12 mouse cellular contexts compared by ENCODE assay signal in the genomic region with DNA sequence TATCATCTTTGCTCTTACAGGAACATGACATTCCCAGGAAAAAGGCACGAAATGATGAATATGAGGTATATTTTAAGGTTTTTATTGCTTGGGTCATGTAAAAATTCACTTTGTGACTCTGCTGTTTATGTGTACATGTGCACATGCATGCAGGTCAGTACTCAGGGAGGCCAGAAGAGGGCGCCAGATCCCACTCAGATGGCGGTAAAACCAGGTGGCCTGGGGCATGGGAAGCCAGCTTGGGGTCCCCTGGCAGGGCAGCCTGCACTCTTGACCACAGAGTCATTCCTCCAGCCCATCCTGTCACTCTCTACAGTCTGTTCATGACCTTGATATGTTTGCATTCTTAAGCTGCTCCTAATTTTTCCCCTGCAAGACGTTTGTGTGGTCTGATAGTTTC. TPM values are rescaled to one million over a fixed set of nuclear protein-coding genes. Genes with fewer than 3 reads are reported as not detected.
DNase-seq lines count a peak whose midpoint lies in the region; ATAC-seq and TF ChIP-seq lines count a peak whose summit lies in the region.
"Had no signal": no experiment of that assay in that cellular context is flagged by ENCODE, and none has a peak within 500 bp of the region (broad histone marks: within the 10 kb centered on the region; RNA-seq: fewer than 3 reads in every experiment).

No protein-coding gene starts in this region.

- H3K4me3 ChIP-seq in forebrain, embryonic 11.5 days (ENCODE audit: low read depth, low read length) = no peak overlapping the region
- H3K4me3 ChIP-seq in forebrain, embryonic 15.5 days = no peak overlapping the region
- no peak overlapping the region for H3K4me3 ChIP-seq in lung, adult 2 months (replicated peaks; ENCODE audit: extremely low read depth, low read depth, low read length)
- no peak overlapping the region for H3K4me3 ChIP-seq in midbrain, embryonic 16.5 days (ENCODE audit: low read depth, low read length)
- H3K4me3 ChIP-seq: midbrain, embryonic 12.5 days had no signal

- peak; percentile 64 for DNase-seq in forebrain, embryonic 11.5 days (ENCODE audit: low spot score)
- DNase-seq in lung, adult 2 months = no peak
- DNase-seq in lung, postnatal 10 days = no peak
- DNase-seq in T-cell, adult 2 months (ENCODE audit: low spot score) = peak; percentile 23
- no peak for DNase-seq in cerebellum, adult 8-10 months
- DNase-seq: cerebellum, adult 2 months had no signal

- no peak for ATAC-seq in forebrain, embryonic 11.5 days (replicated peaks; ENCODE audit: low FRiP score)
- no peak for ATAC-seq in forebrain, embryonic 15.5 days (replicated peaks)
- ATAC-seq in neutrophil, adult 5-6 weeks (ENCODE audit: extremely low read depth, insufficient number of reproducible peaks, low FRiP score, poor library complexity, severe bottlenecking) = peak; percentile 30; the same call in 1 of the 2 replicates
- ATAC-seq in midbrain, embryonic 16.5 days = no peak
- ATAC-seq: forebrain, embryonic 14.5 days; inflammation-experienced regulatory T-cells, adult 6 months had no signal

- WGBS in forebrain, embryonic 11.5 days = 78% methylated on average over 4 of the region's 4 CpGs
- 76% methylated on average over 4 of the region's 4 CpGs for WGBS in forebrain, embryonic 15.5 days
- 72% methylated on average over 4 of the region's 4 CpGs for WGBS in lung, adult 2 months
- 80% methylated on average over 4 of the region's 4 CpGs for WGBS in midbrain, embryonic 16.5 days

- no peaks in the 10 kb centered on the region for H3K9me3 ChIP-seq in forebrain, embryonic 11.5 days (ENCODE audit: control insufficient read depth, low read length)
- H3K9me3 ChIP-seq in forebrain, embryonic 15.5 days = no peaks in the 10 kb centered on the region
- no peaks in the 10 kb centered on the region for H3K9me3 ChIP-seq in midbrain, embryonic 16.5 days (replicated peaks; ENCODE audit: control insufficient read depth, low read length, poor library complexity, severe bottlenecking)
- H3K9me3 ChIP-seq: midbrain, embryonic 12.5 days had no signal

- H3K36me3 ChIP-seq in forebrain, embryonic 11.5 days (ENCODE audit: control insufficient read depth, insufficient read depth, low read length) = no peaks in the 10 kb centered on the region
- peaks cover 2% of the 10 kb centered on the region; the same call in 1 of the 2 replicates for H3K36me3 ChIP-seq in forebrain, embryonic 15.5 days
- peaks cover 5% of the 10 kb centered on the region for H3K36me3 ChIP-seq in midbrain, embryonic 16.5 days (ENCODE audit: control insufficient read depth, insufficient read depth, low read length)

- no peak overlapping the region for H3K27ac ChIP-seq in forebrain, embryonic 11.5 days (ENCODE audit: low read depth, low read length)
- no peak overlapping the region for H3K27ac ChIP-seq in forebrain, embryonic 15.5 days (replicated peaks)
- H3K27ac ChIP-seq in midbrain, embryonic 16.5 days (ENCODE audit: low read length) = no peak overlapping the region
- H3K27ac ChIP-seq: midbrain, embryonic 12.5 days had no signal

- peak; percentile 25; the same call in 1 of the 2 replicates for TF ChIP-seq CTCF in lung, adult 2 months (IDR thresholded peaks at IDR 0.05; ENCODE audit: insufficient read depth, low read length)

- TF ChIP-seq POLR2A in lung, adult 2 months (IDR thresholded peaks at IDR 0.05; ENCODE audit: borderline replicate concordance, extremely low read depth, low read depth, low read length) = no peak

- H3K9ac ChIP-seq in forebrain, embryonic 11.5 days (ENCODE audit: low read length) = no peak overlapping the region
- no peak overlapping the region for H3K9ac ChIP-seq in forebrain, embryonic 15.5 days (replicated peaks)
- no peak overlapping the region for H3K9ac ChIP-seq in midbrain, embryonic 16.5 days (ENCODE audit: low read depth, low read length)
- H3K9ac ChIP-seq: midbrain, embryonic 12.5 days had no signal

- no peaks in the 10 kb centered on the region for H3K4me1 ChIP-seq in forebrain, embryonic 11.5 days (replicated peaks; ENCODE audit: control insufficient read depth, insufficient read depth, low read length)
- H3K4me1 ChIP-seq in forebrain, embryonic 15.5 days = no peaks in the 10 kb centered on the region
- no peaks in the 10 kb centered on the region for H3K4me1 ChIP-seq in lung, adult 2 months (ENCODE audit: control insufficient read depth, insufficient read depth, low read length)
- H3K4me1 ChIP-seq in midbrain, embryonic 16.5 days (ENCODE audit: control insufficient read depth, insufficient read depth, low read length) = no peaks in the 10 kb centered on the region
- H3K4me1 ChIP-seq: midbrain, embryonic 12.5 days had no signal

- no peaks in the 10 kb centered on the region for H3K27me3 ChIP-seq in forebrain, embryonic 11.5 days (ENCODE audit: control insufficient read depth, insufficient read depth, low read length)
- H3K27me3 ChIP-seq in forebrain, embryonic 15.5 days = no peaks in the 10 kb centered on the region
- H3K27me3 ChIP-seq in midbrain, embryonic 16.5 days (ENCODE audit: control insufficient read depth, insufficient read depth, low read depth, low read length) = no peaks in the 10 kb centered on the region
- H3K27me3 ChIP-seq: midbrain, embryonic 12.5 days had no signal

- no peak overlapping the region for H3K4me2 ChIP-seq in forebrain, embryonic 11.5 days (ENCODE audit: low read depth, low read length, severe bottlenecking)
- H3K4me2 ChIP-seq in forebrain, embryonic 15.5 days (replicated peaks) = no peak overlapping the region
- no peak overlapping the region for H3K4me2 ChIP-seq in midbrain, embryonic 16.5 days (ENCODE audit: low read length)
- H3K4me2 ChIP-seq: midbrain, embryonic 12.5 days had no signal

RNA-seq across cellular contexts. Expression of a gene that starts 12.6 kb away (rescaled TPM):
- 75.1 and 76.7 TPM in 2 replicates for polyA plus RNA-seq in forebrain, embryonic 11.5 days (2014; fragmentation: Nextera tagmentation; extraction: Ambion mirVana)
- 70.3 and 70.6 TPM in 2 replicates for polyA plus RNA-seq in forebrain, embryonic 15.5 days (2015; fragmentation: Nextera tagmentation; extraction: Ambion mirVana)
- 34.6 and 59.2 TPM in 2 replicates for polyA plus RNA-seq in lung, adult 2 months (2012; rRNA removed)
- total RNA-seq in neutrophil, adult 5-6 weeks (2017) = 28.4 and 30.0 TPM in 2 replicates
- polyA plus RNA-seq in midbrain, embryonic 16.5 days (2015; fragmentation: Nextera tagmentation; extraction: Ambion mirVana) = 96.0 and 99.1 TPM in 2 replicates

Comparison
In these comparisons a context has a peak if more than half of its experiments do, and no peak if none do; other contexts are left out.
1. DNase-seq: peak in forebrain, embryonic 11.5 days (single experiment) and T-cell, adult 2 months (single experiment); none in lung, adult 2 months (single experiment), lung, postnatal 10 days (single experiment) and cerebellum, adult 8-10 months (single experiment).